Mouse (Mus musculus): Measurements from ENCODE around the gene Hoxa4. TPM values are rescaled to one million over a fixed set of nuclear protein-coding genes. Genes with fewer than 3 reads are reported as not detected.

Gene Hoxa4
- polyA plus RNA-seq, 1 experiment from 2014 or later, result 0.13 TPM

- Histone ChIP-seq H3K27ac (ENCODE audit: low read depth) (peak overlapping the region; percentile 3; the same call in 1 of the 2 replicates), H3K9me3 (ENCODE audit: low read length) (no peaks in the 10 kb centered on the region), H3K27me3 (ENCODE audit: insufficient read depth, low read length) (peaks cover 96% of the 10 kb centered on the region), H3K9ac (replicated peaks) (no peak overlapping the region), H3K4me2 (ENCODE audit: low read depth, low read length) (no peak overlapping the region; the same call in 1 of the 2 replicates), H3K4me1 (ENCODE audit: insufficient read depth) (no peaks in the 10 kb centered on the region), H3K4me3 (ENCODE audit: low read depth, low read length) (no peak overlapping the region), H3K36me3 (replicated peaks; ENCODE audit: insufficient read depth, low read length) (no peaks in the 10 kb centered on the region)
- WGBS (ENCODE audit: insufficient replicate concordance), result 23% methylated on average over 4 of the region's 4 CpGs
- DNase-seq (peak; percentile 4), ATAC-seq (no peak)
- TF ChIP-seq CTCF (IDR thresholded peaks at IDR 0.05; ENCODE audit: low read depth) (no peak), EP300 (IDR thresholded peaks at IDR 0.05; ENCODE audit: low read depth) (no peak)
Measured at GRCm38 (mm10) chr6:52166431-52167077, 25.0 kb downstream of the Hoxa4 start.

GRCm38 (mm10) chr6:52165441-52166370 is 25.8 kb downstream of the Hoxa4 start:
- DNase-seq (peak; percentile 14), ATAC-seq (no peak)
- no peaks in the 10 kb centered on the region; the same call in 1 of the 2 replicates for H3K4me1 ChIP-seq (ENCODE audit: insufficient read depth)
- no peak overlapping the region for H3K4me3 ChIP-seq (ENCODE audit: low read depth, low read length)
- H3K9me3 ChIP-seq (ENCODE audit: low read length), result no peaks in the 10 kb centered on the region
- no peak overlapping the region for H3K9ac ChIP-seq (replicated peaks)
- peaks cover 95% of the 10 kb centered on the region for H3K27me3 ChIP-seq (ENCODE audit: insufficient read depth, low read length)
- peak overlapping the region; percentile 39; the same call in 1 of the 2 replicates for H3K27ac ChIP-seq (ENCODE audit: low read depth)
- WGBS (ENCODE audit: insufficient replicate concordance), result 10% methylated on average over 28 of the region's 28 CpGs
- H3K4me2 ChIP-seq (ENCODE audit: low read depth, low read length), result peak overlapping the region; percentile 44
- no peak for TF ChIP-seq CTCF (IDR thresholded peaks at IDR 0.05; ENCODE audit: low read depth)
- no peak for TF ChIP-seq EP300 (IDR thresholded peaks at IDR 0.05; ENCODE audit: low read depth)
- no peaks in the 10 kb centered on the region for H3K36me3 ChIP-seq (replicated peaks; ENCODE audit: insufficient read depth, low read length)

- peak within 1 kb of the TSS; percentile 38 for H3K4me3 ChIP-seq (ENCODE audit: low read depth, low read length)
- no peak for TF ChIP-seq EP300 (IDR thresholded peaks at IDR 0.05; ENCODE audit: low read depth)
- no peak for TF ChIP-seq CTCF (IDR thresholded peaks at IDR 0.05; ENCODE audit: low read depth)
- peaks cover 95% of the 10 kb centered on the region for H3K27me3 ChIP-seq (ENCODE audit: insufficient read depth, low read length)
- no peak for DNase-seq
- peak within 1 kb of the TSS; percentile 56 for H3K27ac ChIP-seq (ENCODE audit: low read depth)
- H3K36me3 ChIP-seq (replicated peaks; ENCODE audit: insufficient read depth, low read length), result no peaks in the 10 kb centered on the region
- no peak for ATAC-seq
- no peaks in the 10 kb centered on the region; the same call in 1 of the 2 replicates for H3K4me1 ChIP-seq (ENCODE audit: insufficient read depth)
- peak within 1 kb of the TSS; percentile 55 for H3K4me2 ChIP-seq (ENCODE audit: low read depth, low read length)
- 4% methylated on average over 25 of the region's 25 CpGs for WGBS (ENCODE audit: insufficient replicate concordance)
- H3K9ac ChIP-seq (replicated peaks), result peak within 1 kb of the TSS; percentile 36
- H3K9me3 ChIP-seq (ENCODE audit: low read length), result no peaks in the 10 kb centered on the region
Measured at GRCm38 (mm10) chr6:52164626-52165440, 26.7 kb downstream of the Hoxa4 start, which contains the start of gene Hoxa2. Gene Hoxa2, minus strand, starts transcription at chr6:52164831.

GRCm38 (mm10) chr6:52164051-52164625 is 27.4 kb downstream of the Hoxa4 start:
- H3K27me3 ChIP-seq (ENCODE audit: insufficient read depth, low read length), result peaks cover 97% of the 10 kb centered on the region
- peak overlapping the region; percentile 55 for H3K4me2 ChIP-seq (ENCODE audit: low read depth, low read length)
- no peak for TF ChIP-seq CTCF (IDR thresholded peaks at IDR 0.05; ENCODE audit: low read depth)
- TF ChIP-seq EP300 (IDR thresholded peaks at IDR 0.05; ENCODE audit: low read depth), result no peak
- H3K4me1 ChIP-seq (ENCODE audit: insufficient read depth), result no peaks in the 10 kb centered on the region; the same call in 1 of the 2 replicates
- H3K4me3 ChIP-seq (ENCODE audit: low read depth, low read length), result peak overlapping the region; percentile 38
- ATAC-seq (no peak), DNase-seq (no peak)
- H3K9me3 ChIP-seq (ENCODE audit: low read length), result no peaks in the 10 kb centered on the region
- peak overlapping the region; percentile 36 for H3K9ac ChIP-seq (replicated peaks)
- peak overlapping the region; percentile 56 for H3K27ac ChIP-seq (ENCODE audit: low read depth)
- WGBS (ENCODE audit: insufficient replicate concordance), result 2% methylated on average over 39 of the region's 39 CpGs
- no peaks in the 10 kb centered on the region for H3K36me3 ChIP-seq (replicated peaks; ENCODE audit: insufficient read depth, low read length)

GRCm38 (mm10) chr6:52163366-52164031 is 28.1 kb downstream of the Hoxa4 start:
- H3K27ac ChIP-seq (ENCODE audit: low read depth), result peak overlapping the region; percentile 13; the same call in 1 of the 2 replicates
- H3K27me3 ChIP-seq (ENCODE audit: insufficient read depth, low read length), result peaks cover 98% of the 10 kb centered on the region
- H3K9ac ChIP-seq (replicated peaks), result peak overlapping the region; percentile 32; the same call in 1 of the 2 replicates
- H3K4me1 ChIP-seq (ENCODE audit: insufficient read depth), result peaks cover 3% of the 10 kb centered on the region
- H3K36me3 ChIP-seq (replicated peaks; ENCODE audit: insufficient read depth, low read length), result no peaks in the 10 kb centered on the region
- TF ChIP-seq EP300 (IDR thresholded peaks at IDR 0.05; ENCODE audit: low read depth) (no peak), CTCF (IDR thresholded peaks at IDR 0.05; ENCODE audit: low read depth) (no peak)
- 11% methylated on average over 17 of the region's 17 CpGs for WGBS (ENCODE audit: insufficient replicate concordance)
- peak overlapping the region; percentile 41 for H3K4me2 ChIP-seq (ENCODE audit: low read depth, low read length)
- ATAC-seq (no peak), DNase-seq (no peak)
- peak overlapping the region; percentile 38 for H3K4me3 ChIP-seq (ENCODE audit: low read depth, low read length)
- no peaks in the 10 kb centered on the region for H3K9me3 ChIP-seq (ENCODE audit: low read length)
